Mouse (Mus musculus) ES-Bruce4 (cell line): ENCODE measurements at regions not wholly inside any gene's neighbourhood (a gene's known extent, or its start where the extent isn't known, plus 50 kb on each side); places are given as distances from the start of the nearest gene placed in this dataset.

Source experiments
- H3K27ac ChIP-seq: 2 replicates; pipeline ENCODE4 v1.5.1; 2012; ENCODE audit warnings: low read length, inconsistent platforms; ENCODE audit not compliant: insufficient read depth
- H3K27me3 ChIP-seq: 2 replicates; pipeline ENCODE4 v1.6.1; 2012; ENCODE audit warnings: mild to moderate bottlenecking, low read length, inconsistent platforms; ENCODE audit not compliant: control insufficient read depth, poor library complexity, insufficient read depth, severe bottlenecking
- H3K36me3 ChIP-seq: 2 replicates; pipeline ENCODE4 v1.6.1; 2012; ENCODE audit warnings: inconsistent platforms, mild to moderate bottlenecking, low read length, moderate library complexity; ENCODE audit not compliant: control insufficient read depth, poor library complexity, insufficient read depth, severe bottlenecking
- H3K4me1 ChIP-seq: one replicate; pipeline ENCODE4 v1.8.1; 2011; ENCODE audit warnings: low read length; ENCODE audit not compliant: control insufficient read depth, insufficient read depth
- H3K4me3 ChIP-seq: 2 replicates; pipeline ENCODE4 v1.5.1; 2011; ENCODE audit warnings: low read depth, mild to moderate bottlenecking, low read length
- H3K9ac ChIP-seq: 2 replicates; pipeline ENCODE4 v1.6.1; 2012; ENCODE audit warnings: low read depth, mild to moderate bottlenecking, inconsistent platforms; ENCODE audit not compliant: poor library complexity, severe bottlenecking
- H3K9me3 ChIP-seq: replicated peaks from 2 replicates; pipeline ENCODE4 v1.6.1; 2012; ENCODE audit warnings: mild to moderate bottlenecking, low read length, inconsistent platforms; ENCODE audit not compliant: control insufficient read depth, poor library complexity, insufficient read depth, severe bottlenecking
- CTCF ChIP-seq: IDR thresholded peaks from one replicate; pipeline ENCODE4 v1.8.1; 2011; ENCODE audit warnings: low read depth, low read length
- EP300 ChIP-seq: IDR thresholded peaks from 2 replicates; pipeline ENCODE4 v1.6.1; 2011; ENCODE audit warnings: low read depth, low read length; ENCODE audit not compliant: insufficient read depth
- POLR2A ChIP-seq: IDR thresholded peaks from one replicate; pipeline ENCODE4 v1.8.1; 2011; ENCODE audit warnings: low read length; ENCODE audit not compliant: insufficient read depth

DNA sequence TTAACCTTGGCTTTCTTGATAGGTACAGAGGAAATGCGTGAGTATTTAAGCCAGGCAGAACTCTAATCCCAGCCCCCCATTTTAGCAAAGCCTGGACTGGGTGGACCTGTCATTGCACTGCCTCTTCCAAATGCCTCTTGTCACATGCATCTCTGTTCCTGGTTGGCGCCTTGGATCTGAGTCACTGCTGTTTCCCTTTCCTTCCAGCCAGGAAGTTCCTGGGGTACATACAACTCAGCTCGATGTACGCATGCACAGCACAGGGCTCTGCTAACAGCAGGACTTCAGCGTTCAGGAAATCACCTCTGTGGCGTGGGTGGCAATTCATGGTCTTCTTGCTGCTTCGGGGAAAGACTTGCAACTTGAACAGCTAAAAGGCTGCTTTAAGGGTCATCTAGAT, 59.9 kb upstream of the Pax6 start:
- Histone ChIP-seq H3K27ac (no peak overlapping the region), H3K9me3 (no peaks in the 10 kb centered on the region), H3K4me1 (peaks cover 1% of the 10 kb centered on the region), H3K27me3 (no peaks in the 10 kb centered on the region; the same call in 1 of the 2 replicates), H3K4me3 (no peak overlapping the region), H3K36me3 (no peaks in the 10 kb centered on the region), H3K9ac (no peak overlapping the region)
- no peak for TF ChIP-seq POLR2A
- TF ChIP-seq CTCF: no peak
- no peak for TF ChIP-seq EP300

DNA sequence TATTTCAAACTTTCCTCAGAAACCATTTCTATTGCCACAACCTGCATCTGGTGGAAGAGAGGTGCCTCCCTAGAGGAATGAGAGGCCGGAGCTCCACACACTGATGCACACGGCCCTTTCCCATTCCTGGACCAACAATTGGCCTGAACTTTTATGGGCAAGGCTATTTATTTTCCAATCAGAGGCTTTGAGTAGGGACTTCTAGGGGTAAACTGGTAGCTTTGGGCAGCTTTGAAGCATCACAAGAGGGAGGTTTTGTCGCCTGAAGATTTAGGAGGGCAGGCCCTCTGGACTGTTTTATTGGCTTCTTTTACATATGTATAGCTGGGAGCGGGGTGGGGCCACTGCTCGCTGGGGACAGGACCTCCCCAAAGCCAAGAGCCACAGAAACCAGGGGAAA, 57.7 kb upstream of the Pax6 start:
- Histone ChIP-seq H3K27me3 (no peaks in the 10 kb centered on the region; the same call in 1 of the 2 replicates), H3K9me3 (no peaks in the 10 kb centered on the region), H3K9ac (no peak overlapping the region), H3K4me3 (no peak overlapping the region), H3K4me1 (peaks cover 7% of the 10 kb centered on the region), H3K36me3 (no peaks in the 10 kb centered on the region), H3K27ac (no peak overlapping the region)
- TF ChIP-seq EP300 (no peak), POLR2A (no peak), CTCF (no peak)

DNA sequence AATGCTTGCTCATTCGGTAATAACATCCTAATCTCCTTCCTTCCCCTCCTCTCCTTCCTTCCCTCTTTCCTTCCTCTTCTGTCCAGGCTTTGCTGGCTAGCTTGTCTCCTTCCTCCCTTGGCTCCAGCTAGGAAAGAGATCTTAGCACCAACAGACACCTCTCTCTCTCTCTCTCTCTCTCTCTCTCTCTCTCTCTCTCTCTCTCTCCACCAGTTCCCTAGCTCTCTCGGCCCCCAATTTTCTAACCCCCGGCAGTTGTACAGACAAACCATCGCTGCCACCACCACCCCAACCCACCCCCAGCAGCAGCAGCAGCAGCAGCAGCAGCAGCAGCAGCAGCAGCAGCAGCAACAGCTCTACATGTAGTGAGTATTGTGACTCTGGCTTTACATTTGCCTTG, 57.0 kb upstream of the Pax6 start:
- Histone ChIP-seq H3K27ac (no peak overlapping the region), H3K4me1 (peaks cover 7% of the 10 kb centered on the region), H3K27me3 (no peaks in the 10 kb centered on the region; the same call in 1 of the 2 replicates), H3K9ac (no peak overlapping the region), H3K4me3 (no peak overlapping the region), H3K9me3 (no peaks in the 10 kb centered on the region), H3K36me3 (no peaks in the 10 kb centered on the region)
- TF ChIP-seq CTCF (no peak), EP300 (no peak), POLR2A (no peak)

DNA sequence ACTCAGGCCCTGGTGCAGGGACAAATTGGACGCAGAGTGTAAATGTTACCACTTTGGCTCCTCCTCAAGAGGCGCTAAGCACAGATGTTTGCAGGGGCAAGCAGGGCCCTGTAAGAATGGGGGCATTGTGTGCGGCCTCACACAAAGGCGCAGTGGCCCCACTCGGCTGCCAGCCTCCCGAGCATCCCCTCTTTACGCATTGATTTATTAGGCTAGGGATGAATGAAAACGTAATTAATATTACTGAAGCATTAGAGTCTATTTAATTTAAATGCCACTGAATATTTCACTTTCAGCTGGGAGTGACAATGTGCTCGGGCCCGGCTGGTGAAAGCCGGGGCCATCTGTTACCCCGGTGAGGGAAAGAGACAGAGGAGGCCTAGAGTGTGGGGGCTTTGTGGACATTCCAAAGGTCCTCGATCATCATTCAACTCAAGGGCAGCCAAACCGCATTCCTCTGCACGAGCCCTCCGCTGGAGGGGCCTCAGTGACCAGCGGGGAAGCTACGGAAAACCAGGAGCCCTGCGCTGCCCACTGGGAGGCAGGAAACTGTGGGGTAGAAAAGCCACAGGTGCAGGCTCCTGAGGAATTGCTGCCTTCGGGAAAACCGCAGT, 56.5 kb upstream of the Pax6 start:
- H3K27ac ChIP-seq: no peak overlapping the region
- no peak overlapping the region for H3K4me3 ChIP-seq
- no peaks in the 10 kb centered on the region for H3K9me3 ChIP-seq
- H3K4me1 ChIP-seq: peaks cover 7% of the 10 kb centered on the region
- TF ChIP-seq POLR2A (no peak), CTCF (no peak), EP300 (no peak)
- H3K36me3 ChIP-seq: no peaks in the 10 kb centered on the region
- H3K9ac ChIP-seq: no peak overlapping the region
- H3K27me3 ChIP-seq: no peaks in the 10 kb centered on the region; the same call in 1 of the 2 replicates

DNA sequence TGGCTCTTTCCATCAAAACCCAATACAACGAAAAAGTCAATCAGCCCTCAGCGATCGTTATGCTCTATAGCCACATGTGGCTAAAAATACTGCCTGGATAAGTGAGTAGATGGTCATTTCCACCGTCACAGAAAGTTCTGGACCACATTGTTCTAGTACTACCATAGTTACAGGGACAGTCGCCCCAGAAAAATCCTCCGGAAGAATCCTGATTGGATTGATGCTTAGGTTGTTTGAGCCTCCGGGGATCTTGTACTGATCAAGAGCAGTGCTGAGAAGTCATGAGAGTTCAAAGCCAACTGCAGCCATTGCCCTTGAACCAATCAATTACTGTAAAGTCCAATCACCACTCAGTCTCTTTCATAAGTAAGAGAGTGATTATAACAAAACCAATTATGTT, 56.0 kb upstream of the Pax6 start:
- Histone ChIP-seq H3K9ac (no peak overlapping the region), H3K4me1 (peaks cover 7% of the 10 kb centered on the region), H3K9me3 (no peaks in the 10 kb centered on the region), H3K27ac (no peak overlapping the region), H3K36me3 (no peaks in the 10 kb centered on the region), H3K27me3 (no peaks in the 10 kb centered on the region; the same call in 1 of the 2 replicates), H3K4me3 (no peak overlapping the region)
- TF ChIP-seq CTCF: no peak
- no peak for TF ChIP-seq POLR2A
- TF ChIP-seq EP300: no peak

DNA sequence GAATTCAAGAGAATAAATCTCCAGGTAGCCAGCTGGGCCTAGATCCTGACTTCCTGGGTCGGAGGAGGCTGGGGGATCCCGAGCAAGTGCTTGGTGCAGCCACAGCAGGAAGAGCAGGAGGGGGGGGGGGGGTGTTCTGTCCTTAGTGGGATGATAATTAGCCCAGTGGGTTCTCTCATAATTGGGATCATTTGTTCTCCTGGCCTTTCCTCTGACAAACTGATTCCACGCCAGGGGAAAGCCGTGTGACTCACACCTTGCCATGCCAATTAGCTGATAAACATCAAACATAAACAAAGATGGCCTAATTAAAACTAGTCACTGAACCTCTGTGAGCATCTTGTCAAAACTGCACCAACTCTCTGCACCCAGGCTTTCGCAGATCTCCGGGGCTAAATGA, 55.5 kb upstream of the Pax6 start:
- no peaks in the 10 kb centered on the region for H3K27me3 ChIP-seq
- no peak overlapping the region for H3K27ac ChIP-seq
- no peak overlapping the region for H3K9ac ChIP-seq
- peaks cover 7% of the 10 kb centered on the region for H3K4me1 ChIP-seq
- no peak overlapping the region for H3K4me3 ChIP-seq
- H3K36me3 ChIP-seq: no peaks in the 10 kb centered on the region
- H3K9me3 ChIP-seq: no peaks in the 10 kb centered on the region
- TF ChIP-seq EP300: no peak
